Mouse (Mus musculus) T-cell, adult 2 months (primary cell): ENCODE results near the gene Ckb.

Source experiments
- DNase-seq: peaks from one replicate; pipeline ENCODE4 v3.0.0; 2022; ENCODE audit warnings: low spot score

Ckb gene

DNA sequence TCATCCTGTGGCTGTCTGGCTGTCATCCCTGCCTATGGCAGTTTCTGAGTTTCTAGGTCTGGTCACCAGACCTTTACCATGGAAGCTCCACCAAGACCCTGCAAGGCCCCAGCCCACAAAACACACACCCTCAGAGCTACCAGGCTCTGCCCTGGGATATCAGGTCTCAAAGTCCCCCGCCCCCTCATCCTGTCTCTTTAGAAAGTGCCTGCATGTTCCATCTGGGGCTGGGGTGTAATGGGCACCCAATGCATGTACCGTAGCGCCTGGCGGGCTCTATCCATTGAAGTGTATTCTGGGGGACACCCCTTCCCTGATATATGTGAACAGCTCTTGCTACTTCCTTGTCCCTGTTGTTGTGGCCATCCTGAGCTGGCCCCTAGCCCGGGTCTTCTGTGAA is 20.8 kb upstream of the Ckb start:
- DNase-seq = no peak

GRCm38 (mm10) chr12:111691346-111691872 is 19.3 kb upstream of the Ckb start:
- peak; percentile 88 for DNase-seq

GRCm38 (mm10) chr12:111689426-111689825 is 17.3 kb upstream of the Ckb start:
- DNase-seq = no peak

GRCm38 (mm10) chr12:111688069-111688428 is 15.9 kb upstream of the Ckb start:
- no peak for DNase-seq

GRCm38 (mm10) chr12:111687350-111688068 is 15.4 kb upstream of the Ckb start:
- no peak for DNase-seq

- no peak for DNase-seq
Measured at GRCm38 (mm10) chr12:111686390-111686789, 14.3 kb upstream of the Ckb start.

DNA sequence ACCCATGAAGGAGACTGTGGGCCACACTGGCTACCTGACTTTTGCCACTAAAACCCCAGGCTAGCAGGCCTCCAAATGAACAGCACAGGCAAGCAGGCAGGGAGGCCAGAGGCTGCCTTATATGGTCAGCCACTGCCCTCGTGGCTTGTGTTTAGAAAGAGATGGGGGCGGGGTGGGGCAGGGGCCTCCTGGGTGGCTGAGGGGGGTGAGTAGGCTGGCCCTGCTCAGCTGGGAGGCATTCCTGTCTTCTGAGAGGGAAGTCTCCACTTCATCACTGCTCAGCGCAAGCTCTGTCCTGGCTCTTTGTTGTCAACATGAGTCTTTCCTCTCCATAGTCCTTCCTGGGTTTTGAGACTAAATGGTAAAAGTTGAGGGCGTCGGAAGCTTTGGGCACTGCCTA is 10.7 kb upstream of the Ckb start:
- DNase-seq = no peak

GRCm38 (mm10) chr12:111682003-111682402 is 9.9 kb upstream of the Ckb start:
- no peak for DNase-seq

GRCm38 (mm10) chr12:111681305-111681704 is 9.2 kb upstream of the Ckb start:
- no peak for DNase-seq

- DNase-seq = no peak
Measured at GRCm38 (mm10) chr12:111680661-111681060, 8.5 kb upstream of the Ckb start.

DNA sequence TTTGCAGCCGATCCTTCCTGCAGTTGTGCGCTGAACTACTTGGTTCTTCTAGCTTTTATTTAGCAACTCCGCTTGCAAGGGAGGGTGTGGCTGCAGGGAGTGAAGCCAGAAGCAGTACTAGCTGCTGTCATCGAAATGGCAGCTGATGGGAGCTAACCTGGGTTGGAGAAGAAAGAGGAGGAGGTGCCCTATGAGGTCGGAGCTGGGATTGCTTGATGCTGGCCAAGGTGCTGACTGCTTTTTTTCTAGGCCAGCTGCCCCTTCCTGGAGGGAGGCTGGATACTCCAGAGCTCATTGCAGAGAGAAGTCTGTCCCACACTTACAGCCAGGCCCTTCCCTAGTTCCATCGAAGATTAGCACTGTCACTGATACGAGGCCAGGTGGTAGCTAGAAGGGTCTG is 6.9 kb upstream of the Ckb start:
- DNase-seq = no peak

DNA sequence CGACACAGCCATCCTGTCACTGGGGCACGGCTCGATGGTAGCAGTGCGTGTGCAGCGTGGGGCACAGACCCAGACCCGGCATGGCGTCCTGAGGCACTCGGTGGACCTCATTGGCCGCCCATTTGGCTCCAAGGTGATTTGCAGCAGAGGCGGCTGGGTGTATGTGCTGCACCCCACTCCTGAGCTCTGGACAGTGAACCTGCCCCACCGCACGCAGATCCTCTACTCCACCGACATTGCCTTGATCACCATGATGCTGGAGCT is 6.5 kb upstream of the Ckb start:
- no peak for DNase-seq

GRCm38 (mm10) chr12:111677882-111678669 is 5.9 kb upstream of the Ckb start, which contains the start of gene Trmt61a:
Gene Trmt61a, plus strand, starts transcription at chr12:111678105.
- DNase-seq = peak; percentile 85

DNA sequence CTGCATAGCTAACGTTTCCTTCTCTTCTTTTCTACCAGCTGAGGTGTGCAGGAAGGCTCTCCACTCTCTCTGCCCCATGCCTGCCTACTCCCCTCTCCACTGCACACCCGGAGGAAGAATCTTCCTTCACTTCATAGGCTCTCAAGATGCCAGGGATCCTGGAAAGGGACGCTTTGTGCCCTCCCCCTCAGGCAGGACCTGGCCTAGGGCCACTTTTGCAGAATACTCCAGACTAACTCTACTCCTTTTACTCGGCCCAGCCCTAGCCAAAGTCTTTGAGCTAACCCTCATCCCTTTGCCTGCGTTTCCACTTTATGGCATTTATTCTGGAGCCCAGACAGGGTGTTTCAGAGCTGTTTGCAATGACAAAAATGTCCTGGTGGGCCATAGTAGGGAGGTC is 5.3 kb upstream of the Ckb start:
- no peak for DNase-seq

- no peak for DNase-seq
Measured at GRCm38 (mm10) chr12:111675797-111676580, 3.9 kb upstream of the Ckb start.

- no peak for DNase-seq
Measured at GRCm38 (mm10) chr12:111674850-111675486, 2.8 kb upstream of the Ckb start.

GRCm38 (mm10) chr12:111672581-111672980 is 443 bp upstream of the Ckb start:
- no peak for DNase-seq

DNA sequence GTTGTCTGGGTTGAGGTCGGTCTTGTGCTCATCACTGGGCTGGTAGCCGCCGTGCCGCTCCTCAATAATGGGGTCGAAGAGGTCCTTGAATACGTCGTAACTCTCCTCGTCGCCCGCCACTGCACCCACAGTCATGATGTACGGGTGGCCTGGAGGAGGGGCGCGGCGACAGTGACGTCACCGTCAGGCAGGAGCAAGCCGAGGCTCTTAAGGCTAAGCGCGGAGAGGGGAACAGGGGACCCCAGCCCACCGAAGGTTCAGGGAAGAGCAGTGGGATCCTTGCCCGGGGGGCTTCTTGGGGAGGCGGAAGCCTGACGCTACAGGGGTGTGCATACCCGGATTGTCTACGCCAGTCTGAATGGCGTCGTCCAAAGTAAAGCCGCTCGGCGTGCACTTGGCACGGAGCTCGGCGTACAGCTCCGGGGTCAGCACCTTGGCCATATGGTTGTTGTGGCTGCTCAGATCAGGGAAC is 671 bp downstream of the Ckb start:
- peak; percentile 69 for DNase-seq

DNA sequence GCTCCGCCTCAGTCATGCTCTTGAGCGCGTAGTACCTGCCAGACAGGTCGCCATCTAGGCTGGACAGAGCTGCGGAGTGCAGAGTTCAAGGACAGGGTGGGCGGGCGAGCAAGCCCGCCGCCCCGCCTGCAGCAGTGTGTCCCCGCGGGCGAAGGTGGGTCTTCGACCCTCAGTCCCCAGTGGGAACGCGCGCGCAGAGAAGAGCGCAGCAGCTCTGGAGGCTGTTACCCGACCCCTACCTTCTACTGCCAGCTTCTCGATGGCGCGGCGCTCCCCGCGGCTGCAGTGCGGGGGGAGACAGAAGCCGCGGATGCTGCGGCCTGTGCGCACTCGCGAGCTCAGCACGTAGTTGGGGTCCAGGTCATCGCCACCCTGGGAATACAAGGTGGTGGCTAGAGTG is 1.2 kb downstream of the Ckb start:
- peak; percentile 20 for DNase-seq

- no peak for DNase-seq
Measured at GRCm38 (mm10) chr12:111670371-111670971, 1.7 kb downstream of the Ckb start.

GRCm38 (mm10) chr12:111669961-111670360 is 2.2 kb downstream of the Ckb start:
- DNase-seq = no peak
